Mouse (Mus musculus) retina, embryonic 14.5 days (tissue): ENCODE data around the gene C1qbp.

ENCODE experiments used
- DNase-seq: peaks from one replicate; pipeline ENCODE4 v3.0.0-alpha.2; 2015; ENCODE audit warnings: low spot score

Gene C1qbp

GRCm38 (mm10) chr11:70982557-70983228 lies at the start of gene C1qbp:
TSS of gene C1qbp (minus strand) at chr11:70983026.
- DNase-seq = peak; percentile 96

DNA sequence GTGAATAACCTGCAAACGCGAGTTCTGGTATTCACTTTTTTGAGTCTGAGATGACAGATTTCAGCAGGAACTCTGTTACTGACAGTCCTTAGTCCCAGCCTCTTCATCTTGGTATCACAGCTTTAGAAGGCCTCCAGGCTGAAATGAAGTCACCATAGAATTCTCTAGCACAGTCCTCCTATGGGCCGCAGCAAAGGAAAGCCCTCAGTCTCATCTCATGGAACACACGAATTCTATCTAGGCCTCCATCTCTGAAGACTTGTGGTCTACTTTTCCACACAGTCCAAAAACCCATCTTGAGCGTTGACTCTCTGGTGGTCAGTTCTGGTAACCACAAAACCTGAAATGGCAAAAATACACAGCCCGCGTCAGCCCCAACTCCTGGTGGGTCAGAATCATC lies 49.2 kb upstream of the C1qbp start:
- DNase-seq = no peak

GRCm38 (mm10) chr11:71029403-71030118 lies 46.7 kb upstream of the C1qbp start:
- DNase-seq = no peak

GRCm38 (mm10) chr11:71028280-71028679 lies 45.5 kb upstream of the C1qbp start:
- no peak for DNase-seq

DNA sequence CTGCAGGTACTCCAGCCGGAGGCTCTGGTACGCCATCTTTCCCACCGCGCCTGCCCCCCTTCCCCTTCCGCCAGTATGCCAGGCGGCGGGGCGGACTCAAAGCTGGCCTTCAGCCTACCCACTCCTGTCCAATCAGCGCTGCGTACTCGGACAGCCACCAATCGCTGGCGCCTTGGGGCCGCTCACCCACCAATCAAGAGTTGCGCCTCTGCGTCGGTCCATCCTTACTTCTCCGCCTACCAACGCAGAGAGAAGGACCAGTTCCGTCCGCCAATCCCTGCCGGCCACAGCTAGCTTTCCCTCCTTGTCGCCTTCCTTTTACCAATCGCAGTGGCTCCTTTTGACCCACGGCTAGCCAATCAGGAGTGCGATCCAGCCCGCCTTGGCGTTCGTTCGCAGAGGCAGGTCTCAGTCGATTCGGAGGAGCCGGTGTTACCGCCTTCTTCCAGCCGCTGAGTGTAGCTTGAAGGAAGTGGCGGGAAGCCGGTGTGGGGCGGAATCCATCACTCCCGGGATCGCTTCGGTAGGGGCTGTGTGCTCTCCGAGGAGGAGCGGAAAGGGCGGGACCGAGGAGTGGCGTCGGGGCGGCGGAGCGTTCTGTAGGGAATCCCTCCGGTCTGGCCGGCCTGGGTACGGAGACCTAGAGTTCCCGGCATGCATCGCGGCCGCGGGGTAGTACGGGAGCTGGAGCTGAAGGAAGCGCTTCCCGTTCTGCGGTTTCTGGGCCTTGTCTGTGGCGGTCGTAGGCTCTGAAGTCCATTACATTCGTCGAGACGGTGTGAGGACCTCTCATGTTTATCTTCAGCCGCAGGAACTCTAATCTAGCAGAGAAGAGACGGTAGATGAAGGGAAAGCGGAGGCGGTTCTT lies 36.6 kb upstream of the C1qbp start, which contains the start of the genes Mis12 and Derl2:
Mis12 (plus strand) TSS at position 411 of the 868 bp plus-strand sequence.
Derl2 (minus strand) TSS at position 641 of the 868 bp plus-strand sequence.
- DNase-seq = peak; percentile 99

DNA sequence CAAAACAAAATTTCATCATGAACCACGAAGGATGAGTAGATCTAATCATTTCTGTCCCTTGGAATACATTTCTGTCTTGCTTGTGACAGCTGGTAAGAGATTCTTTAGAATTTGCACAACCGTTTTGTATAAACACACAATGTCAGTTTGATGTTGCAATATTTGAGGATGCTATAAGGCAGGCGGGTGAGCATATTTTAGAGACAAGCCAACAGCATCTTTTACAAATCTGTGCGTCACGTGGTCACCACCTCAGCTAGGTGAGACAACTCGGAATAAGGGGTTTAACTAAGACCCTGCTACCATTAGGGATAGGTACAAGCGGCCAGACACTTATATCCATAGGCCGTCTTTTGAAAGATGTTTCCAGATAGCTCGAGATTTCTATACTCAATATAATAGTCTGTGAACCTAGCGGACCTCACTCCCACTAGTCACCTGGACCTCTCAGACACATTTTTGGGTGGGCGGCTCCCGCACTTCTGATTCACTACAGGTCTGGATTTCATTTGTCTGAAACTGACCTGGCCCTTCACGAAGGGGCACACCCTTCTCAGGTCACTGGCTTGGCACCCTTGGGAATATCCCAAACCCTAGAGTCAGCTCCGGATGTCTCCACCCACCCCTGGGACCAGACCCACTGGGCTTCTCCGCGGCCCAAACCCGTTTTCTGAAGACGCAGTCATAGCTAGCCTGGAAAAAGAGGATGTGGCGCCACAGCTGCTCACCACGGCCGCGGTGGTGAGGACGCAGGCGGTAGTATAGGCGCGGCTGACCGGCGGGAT lies 35.8 kb upstream of the C1qbp start:
- peak; percentile 6 for DNase-seq

DNA sequence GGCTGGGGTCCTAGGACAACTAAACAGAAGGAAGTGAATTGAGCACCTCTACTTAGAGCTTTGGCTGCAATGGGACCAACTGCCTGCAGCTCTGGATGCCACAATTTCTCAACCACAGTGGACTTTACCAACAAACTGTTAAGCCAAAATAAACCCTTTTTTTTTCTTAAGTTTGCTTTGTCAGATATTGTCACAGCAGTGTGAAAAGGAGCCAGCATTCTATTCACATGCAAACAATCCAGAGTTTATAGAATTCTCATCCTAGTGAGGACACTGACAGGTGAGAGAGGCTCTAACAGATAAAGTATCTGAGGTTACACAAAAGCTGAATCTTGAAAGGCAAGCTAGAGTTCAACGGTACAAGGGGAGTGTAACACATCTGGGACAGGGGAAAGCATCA lies 34.2 kb upstream of the C1qbp start:
- DNase-seq = no peak

GRCm38 (mm10) chr11:71012743-71013142 lies 29.9 kb upstream of the C1qbp start:
- DNase-seq = no peak

DNA sequence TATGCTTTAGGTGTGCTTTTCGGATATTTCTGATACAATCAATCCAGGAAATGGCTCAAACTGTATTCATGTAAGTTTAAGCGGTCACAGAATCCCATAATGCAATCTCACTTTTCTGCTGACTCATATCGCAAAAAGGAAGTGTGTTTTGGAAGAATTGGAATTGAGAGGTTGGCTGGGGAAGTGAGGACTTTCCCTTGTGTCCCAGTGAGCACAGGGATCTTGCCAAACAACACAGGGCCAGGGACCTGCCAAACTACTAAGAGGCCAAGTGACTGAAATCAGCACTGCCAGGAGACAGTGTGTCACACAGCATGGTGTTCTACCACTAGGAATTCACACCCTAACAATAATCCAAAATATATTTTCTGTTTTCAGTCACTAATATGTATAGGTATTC lies 25.5 kb upstream of the C1qbp start:
- no peak for DNase-seq

GRCm38 (mm10) chr11:71007831-71008230 lies 25.0 kb upstream of the C1qbp start:
- no peak for DNase-seq

DNA sequence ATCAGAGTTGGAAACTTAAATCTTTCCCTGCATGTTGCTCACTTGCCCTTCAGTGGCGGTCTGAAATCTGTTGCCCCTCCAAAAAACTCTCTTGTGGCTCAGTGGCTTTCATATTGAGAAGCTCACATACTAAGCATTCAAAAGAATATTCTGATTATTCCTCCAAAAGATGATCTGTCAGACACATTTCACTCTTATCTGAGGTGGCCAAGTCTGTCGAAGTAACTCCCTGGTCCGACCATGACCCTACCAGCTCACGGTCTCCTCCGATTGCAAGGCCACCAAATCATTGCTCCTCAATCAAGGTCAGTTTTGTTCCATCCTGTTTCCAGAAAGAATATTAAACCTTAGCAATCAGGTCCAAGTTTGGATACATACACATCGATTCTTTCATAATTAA lies 24.2 kb upstream of the C1qbp start:
- DNase-seq = no peak

DNA sequence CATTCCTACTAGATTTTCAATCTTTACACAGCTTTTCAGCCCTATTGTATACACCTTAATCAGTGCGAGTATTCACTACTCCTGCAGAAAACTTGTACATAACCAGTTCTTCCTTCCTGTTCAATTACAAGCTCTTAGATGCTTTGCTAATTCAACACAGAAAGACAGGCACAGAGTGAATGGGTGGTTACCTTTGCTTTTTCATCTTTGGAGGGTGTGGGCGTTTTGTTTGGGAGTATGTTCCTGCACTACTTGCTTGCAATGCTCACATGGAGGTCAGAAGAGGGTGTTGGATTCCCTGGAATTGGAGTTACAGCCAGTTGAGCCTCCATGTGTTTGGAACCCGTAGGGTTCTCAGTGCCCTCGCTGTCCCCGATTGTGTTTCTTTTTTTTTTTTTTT lies 22.2 kb upstream of the C1qbp start:
- DNase-seq = no peak

DNA sequence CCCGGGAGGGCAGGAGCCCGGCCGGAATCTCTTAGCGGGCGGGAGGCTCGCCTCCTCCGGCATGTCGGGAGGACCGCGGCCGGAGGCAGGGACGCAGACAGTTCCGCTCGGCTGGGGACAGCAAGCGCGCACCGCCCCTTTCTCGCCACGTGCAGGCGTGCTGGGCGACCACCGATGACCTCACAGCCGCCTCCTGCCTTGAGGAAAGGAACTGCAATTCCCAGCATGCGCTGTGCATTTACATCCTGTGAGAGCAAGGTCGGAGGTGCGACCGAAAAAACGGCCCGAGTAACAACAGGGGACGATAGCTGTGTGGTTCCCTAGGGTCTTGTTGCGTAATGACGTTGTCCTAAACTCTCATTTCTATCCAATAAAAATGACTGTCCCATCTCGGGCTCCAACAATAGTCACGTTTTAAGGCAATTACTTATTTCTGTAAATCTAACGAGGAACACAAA lies 21.5 kb upstream of the C1qbp start, which contains the start of gene Dhx33:
Dhx33 (minus strand) TSS at position 122 of the 458 bp plus-strand sequence.
- DNase-seq = peak; percentile 98

- peak; percentile 57 for DNase-seq
Measured at GRCm38 (mm10) chr11:71003611-71004315, 20.9 kb upstream of the C1qbp start.

GRCm38 (mm10) chr11:71001167-71001566 lies 18.3 kb upstream of the C1qbp start:
- no peak for DNase-seq

DNA sequence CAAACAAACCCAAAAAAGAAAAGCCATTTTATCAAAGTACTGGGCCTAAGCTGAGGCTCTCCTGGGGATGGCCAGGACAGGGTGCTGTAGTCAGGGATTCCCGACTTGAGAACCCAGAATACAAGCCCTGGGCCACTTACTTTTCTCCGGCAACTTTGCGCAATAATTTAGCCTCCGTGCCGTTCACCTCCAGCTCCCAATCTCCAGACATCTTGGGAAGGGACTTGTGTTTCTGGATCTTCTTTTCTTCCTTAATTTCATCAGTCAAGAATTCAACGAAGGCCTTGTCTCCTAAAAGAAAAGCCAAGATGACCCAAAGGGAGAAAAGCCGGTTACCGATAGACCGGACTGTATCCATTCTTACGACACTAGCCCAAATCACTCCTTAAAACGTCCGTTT lies 796 bp downstream of the C1qbp start:
- no peak for DNase-seq

GRCm38 (mm10) chr11:70980751-70981510 lies 1.9 kb downstream of the C1qbp start:
- no peak for DNase-seq

DNA sequence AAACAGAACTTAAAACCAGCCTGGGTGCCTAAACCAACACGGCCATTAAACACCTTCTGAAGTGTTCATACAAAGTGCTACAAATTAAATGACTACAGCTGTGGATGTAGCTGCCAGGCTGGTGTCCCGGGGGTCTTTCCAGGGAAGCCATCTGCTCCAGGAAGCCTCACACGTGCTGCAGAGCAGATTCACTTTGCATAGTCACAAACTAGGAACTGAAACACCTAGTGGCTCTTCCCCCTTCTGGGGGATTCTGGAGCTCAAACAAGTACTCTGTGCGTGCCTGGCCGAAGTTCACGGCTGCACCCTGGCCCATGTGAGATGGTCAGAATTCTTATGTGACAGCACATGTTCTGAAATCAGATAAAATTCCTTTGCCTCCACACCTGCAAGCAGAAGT lies 2.6 kb downstream of the C1qbp start:
- DNase-seq = no peak

DNA sequence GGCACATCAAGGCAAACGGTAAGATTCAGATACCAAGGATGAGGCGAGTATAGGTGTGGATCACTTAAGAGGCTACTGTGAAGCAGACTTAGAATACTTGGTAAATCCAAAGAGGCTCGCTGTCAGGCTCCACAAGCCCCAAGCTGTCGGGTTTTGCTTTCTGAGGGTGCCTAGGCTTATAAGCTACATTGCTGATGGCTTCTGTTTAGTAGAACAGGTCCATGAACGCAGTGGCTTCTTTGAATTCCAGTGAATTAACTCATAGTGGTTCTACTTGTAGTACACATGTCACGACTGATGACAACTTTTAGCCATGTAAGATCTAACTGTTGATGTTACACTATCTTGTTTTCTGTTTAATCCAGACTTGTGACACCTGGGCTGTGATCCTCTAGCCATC lies 5.5 kb downstream of the C1qbp start:
- DNase-seq = no peak

DNA sequence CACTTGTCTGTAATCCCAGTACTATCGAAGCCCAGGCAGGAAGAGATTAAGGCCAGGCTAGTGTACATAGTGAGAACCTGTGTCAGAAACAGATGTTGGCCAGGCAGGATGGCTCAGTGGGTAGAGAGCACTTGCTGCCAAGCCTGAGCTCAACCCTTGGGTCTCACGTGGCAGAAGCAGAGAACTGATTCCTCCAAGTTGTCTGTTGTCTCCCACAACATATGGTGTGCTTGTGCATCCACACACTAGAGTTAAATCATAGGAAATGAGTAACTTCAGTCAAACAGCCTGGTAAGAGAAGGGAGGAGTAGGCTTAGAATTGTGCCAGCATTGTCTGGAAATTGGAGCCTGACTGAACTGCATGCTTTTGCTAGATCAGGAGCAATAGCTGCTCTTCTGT lies 7.6 kb downstream of the C1qbp start:
- no peak for DNase-seq
